Mouse (Mus musculus): Measurements from ENCODE around the gene Alg1. TPM values are rescaled to one million over a fixed set of nuclear protein-coding genes. Genes with fewer than 3 reads are reported as not detected.

The Alg1 gene
- polyA plus RNA-seq, 1 experiment from 2014 or later = 24.6 TPM

DNA sequence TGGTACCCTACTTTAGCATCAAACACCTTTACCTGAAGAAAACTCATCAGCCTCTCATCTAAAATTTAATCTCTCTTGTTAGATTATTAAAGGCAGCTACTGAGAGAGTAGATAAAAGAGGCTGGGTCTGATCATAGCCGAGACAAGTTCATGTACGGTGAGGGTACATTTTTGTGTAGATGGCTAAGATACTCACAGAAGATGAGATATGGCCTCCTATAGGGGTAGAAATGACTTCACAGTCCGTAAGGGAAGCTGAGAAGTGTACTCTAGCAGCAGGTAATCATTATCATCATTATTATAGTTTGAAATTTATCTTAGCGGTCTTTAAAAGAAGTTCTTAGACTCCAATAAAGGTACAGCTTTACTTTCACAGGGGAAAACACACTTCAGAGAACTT, 439 bp upstream of the Alg1 start:
- H3K4me3 ChIP-seq = peak overlapping the region; percentile 99
- peak overlapping the region; percentile 92 for H3K4me2 ChIP-seq
- peaks cover 6% of the 10 kb centered on the region; the same call in 1 of the 2 replicates for H3K9me3 ChIP-seq (replicated peaks)
- H3K36me3 ChIP-seq = 0 out of 2 replicates have a peak, but pooled peaks cover 8% of the 10 kb centered on the region
- no peak for ATAC-seq (ENCODE audit: insufficient number of reproducible peaks, low FRiP score)
- H3K27me3 ChIP-seq (replicated peaks) = no peaks in the 10 kb centered on the region
- H3K4me1 ChIP-seq (replicated peaks) = peaks cover 12% of the 10 kb centered on the region
- WGBS = 76% methylated on average over 4 of the region's 4 CpGs
- no peak overlapping the region for H3K27ac ChIP-seq (ENCODE audit: poor library complexity, severe bottlenecking)
- no peak overlapping the region for H3K9ac ChIP-seq

DNA sequence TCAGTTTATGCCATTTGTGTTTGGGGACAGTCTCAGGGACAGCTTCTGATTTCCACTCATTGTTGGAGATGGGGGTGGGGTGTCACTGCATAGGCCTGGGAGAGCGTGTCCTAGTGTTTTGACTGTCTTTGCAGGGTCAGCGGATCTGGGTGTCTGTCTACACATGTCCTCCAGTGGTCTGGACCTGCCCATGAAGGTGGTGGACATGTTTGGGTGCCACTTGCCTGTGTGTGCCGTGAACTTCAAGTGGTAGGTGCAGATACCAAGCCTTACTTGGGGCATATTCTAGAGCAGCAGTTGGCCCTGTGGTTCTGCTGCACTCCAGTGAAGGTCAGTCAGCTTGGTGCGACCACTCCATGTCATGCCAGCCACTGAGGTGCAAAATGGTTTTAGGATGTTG, 8.9 kb downstream of the Alg1 start:
- no peaks in the 10 kb centered on the region for H3K9me3 ChIP-seq (replicated peaks)
- H3K4me2 ChIP-seq = no peak overlapping the region
- H3K27me3 ChIP-seq (replicated peaks) = no peaks in the 10 kb centered on the region
- whole genome bisulfite sequencing = 86% methylated on average over 4 of the region's 4 CpGs
- no peaks in the 10 kb centered on the region for H3K4me1 ChIP-seq (replicated peaks)
- H3K36me3 ChIP-seq = peaks cover 79% of the 10 kb centered on the region
- no peak overlapping the region for H3K4me3 ChIP-seq
- no peak for ATAC-seq (ENCODE audit: insufficient number of reproducible peaks, low FRiP score)
- no peak overlapping the region for H3K27ac ChIP-seq (ENCODE audit: poor library complexity, severe bottlenecking)
- H3K9ac ChIP-seq = no peak overlapping the region

GRCm38 (mm10) chr16:5242882-5243281, 9.5 kb downstream of the Alg1 start:
- 82% methylated on average over 6 of the region's 6 CpGs for WGBS
- Histone ChIP-seq H3K9me3 (replicated peaks) (no peaks in the 10 kb centered on the region), H3K4me3 (no peak overlapping the region), H3K36me3 (peaks cover 84% of the 10 kb centered on the region), H3K27me3 (replicated peaks) (no peaks in the 10 kb centered on the region), H3K9ac (no peak overlapping the region), H3K4me2 (no peak overlapping the region), H3K4me1 (replicated peaks) (no peaks in the 10 kb centered on the region), H3K27ac (ENCODE audit: poor library complexity, severe bottlenecking) (no peak overlapping the region)
- ATAC-seq (ENCODE audit: insufficient number of reproducible peaks, low FRiP score) = no peak

DNA sequence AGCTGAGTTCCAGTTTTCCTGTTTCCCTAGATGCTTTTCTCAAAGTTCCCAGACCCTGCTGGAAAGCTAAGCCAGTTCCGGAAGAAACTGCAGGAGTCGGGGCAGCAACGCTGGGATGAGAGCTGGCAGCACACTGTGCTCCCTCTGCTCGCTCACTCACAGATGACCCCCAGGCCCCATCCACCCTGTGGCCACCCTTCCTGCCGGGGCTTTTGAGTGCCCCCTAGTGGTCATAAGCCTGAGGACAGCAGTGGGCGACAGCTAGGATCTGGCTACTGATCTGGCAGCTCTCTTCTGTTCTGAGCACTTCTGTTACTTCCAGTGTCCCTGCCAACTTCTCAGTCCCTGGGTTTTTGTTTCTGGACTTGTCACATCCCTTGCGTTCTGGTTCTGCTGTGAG, 11.0 kb downstream of the Alg1 start:
- peak; percentile 63; the same call in 1 of the 2 replicates for ATAC-seq (ENCODE audit: insufficient number of reproducible peaks, low FRiP score)
- Histone ChIP-seq H3K4me2 (no peak overlapping the region), H3K9ac (no peak overlapping the region), H3K4me1 (replicated peaks) (no peaks in the 10 kb centered on the region), H3K9me3 (replicated peaks) (no peaks in the 10 kb centered on the region), H3K27me3 (replicated peaks) (no peaks in the 10 kb centered on the region), H3K4me3 (no peak overlapping the region), H3K36me3 (peaks cover 91% of the 10 kb centered on the region), H3K27ac (ENCODE audit: poor library complexity, severe bottlenecking) (no peak overlapping the region)
- WGBS = 38% methylated on average over 7 of the region's 7 CpGs

- no peak for ATAC-seq (ENCODE audit: insufficient number of reproducible peaks, low FRiP score)
- Histone ChIP-seq H3K27ac (ENCODE audit: poor library complexity, severe bottlenecking) (no peak overlapping the region), H3K36me3 (peaks cover 59% of the 10 kb centered on the region), H3K9ac (no peak overlapping the region), H3K27me3 (replicated peaks) (no peaks in the 10 kb centered on the region), H3K4me2 (no peak overlapping the region), H3K9me3 (replicated peaks) (no peaks in the 10 kb centered on the region), H3K4me1 (replicated peaks) (peaks cover 12% of the 10 kb centered on the region), H3K4me3 (no peak overlapping the region)
- 80% methylated on average over 3 of the region's 3 CpGs for WGBS
Observed at GRCm38 (mm10) chr16:5250891-5251290, 17.5 kb downstream of the Alg1 start.

GRCm38 (mm10) chr16:5252260-5252659, 18.8 kb downstream of the Alg1 start:
- Histone ChIP-seq H3K4me2 (no peak overlapping the region), H3K36me3 (peaks cover 49% of the 10 kb centered on the region), H3K9me3 (replicated peaks) (no peaks in the 10 kb centered on the region), H3K4me1 (replicated peaks) (peaks cover 12% of the 10 kb centered on the region), H3K27me3 (replicated peaks) (no peaks in the 10 kb centered on the region), H3K27ac (ENCODE audit: poor library complexity, severe bottlenecking) (no peak overlapping the region), H3K4me3 (no peak overlapping the region), H3K9ac (no peak overlapping the region)
- ATAC-seq (ENCODE audit: insufficient number of reproducible peaks, low FRiP score) = no peak
- 88% methylated on average over 2 of the region's 2 CpGs for WGBS

GRCm38 (mm10) chr16:5254346-5255025, 21.1 kb downstream of the Alg1 start:
- Histone ChIP-seq H3K27me3 (replicated peaks) (no peaks in the 10 kb centered on the region), H3K9me3 (replicated peaks) (no peaks in the 10 kb centered on the region), H3K4me1 (replicated peaks) (peaks cover 12% of the 10 kb centered on the region), H3K9ac (peak overlapping the region; percentile 77), H3K4me3 (peak overlapping the region; percentile 67), H3K4me2 (peak overlapping the region; percentile 77), H3K36me3 (peaks cover 26% of the 10 kb centered on the region), H3K27ac (ENCODE audit: poor library complexity, severe bottlenecking) (peak overlapping the region; percentile 75)
- ATAC-seq (ENCODE audit: insufficient number of reproducible peaks, low FRiP score) = peak; percentile 65
- 6% methylated on average over 15 of the region's 15 CpGs for WGBS

GRCm38 (mm10) chr16:5255081-5255740, 21.8 kb downstream of the Alg1 start:
- H3K36me3 ChIP-seq = peaks cover 19% of the 10 kb centered on the region
- ATAC-seq (ENCODE audit: insufficient number of reproducible peaks, low FRiP score) = no peak
- peak overlapping the region; percentile 67 for H3K4me3 ChIP-seq
- no peaks in the 10 kb centered on the region for H3K9me3 ChIP-seq (replicated peaks)
- H3K27ac ChIP-seq (ENCODE audit: poor library complexity, severe bottlenecking) = peak overlapping the region; percentile 72
- WGBS = 2% methylated on average over 27 of the region's 27 CpGs
- H3K27me3 ChIP-seq (replicated peaks) = no peaks in the 10 kb centered on the region
- peaks cover 12% of the 10 kb centered on the region for H3K4me1 ChIP-seq (replicated peaks)
- peak overlapping the region; percentile 77 for H3K9ac ChIP-seq
- peak overlapping the region; percentile 77 for H3K4me2 ChIP-seq

DNA sequence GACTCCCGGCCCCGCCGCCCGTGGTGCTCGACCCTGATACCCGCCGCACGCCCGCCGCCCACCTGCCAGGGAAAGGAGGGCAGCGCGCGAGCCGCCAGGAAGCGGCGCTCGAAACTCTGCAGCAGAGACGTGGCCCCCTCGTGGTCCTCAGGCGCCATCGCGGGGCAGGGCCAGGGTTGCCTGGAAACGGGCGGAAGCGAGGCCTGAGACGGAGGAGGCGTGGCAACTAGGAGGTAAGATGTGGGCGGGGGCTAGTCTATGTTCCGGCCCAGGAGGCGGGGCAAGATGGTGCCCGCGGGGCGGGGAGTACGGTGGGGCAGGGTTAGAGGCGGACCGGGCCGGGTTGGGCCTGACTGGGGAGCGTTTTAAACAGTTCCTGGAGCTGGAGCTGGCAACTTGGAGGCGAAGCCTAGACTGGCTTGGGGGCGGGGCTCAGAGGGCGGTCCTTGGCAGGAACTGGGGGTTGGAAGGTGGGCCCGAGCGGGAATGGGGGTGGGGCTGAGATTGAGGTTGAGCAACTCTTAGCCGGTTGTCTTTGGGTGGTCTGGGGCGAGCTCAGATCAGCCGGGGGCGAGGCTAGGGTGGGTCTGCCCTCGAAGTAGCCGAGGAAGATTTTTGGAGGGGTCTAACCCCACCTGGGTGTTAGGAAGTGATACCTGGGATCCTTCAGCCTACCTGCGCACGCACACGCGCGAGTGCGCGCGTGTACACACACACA, 22.5 kb downstream of the Alg1 start, which contains the start of gene Eef2kmt:
Eef2kmt (minus strand) TSS at position 205 of the 718 bp plus-strand sequence.
- H3K27ac ChIP-seq (ENCODE audit: poor library complexity, severe bottlenecking) = peak within 1 kb of the TSS; percentile 72
- WGBS = 3% methylated on average over 57 of the region's 57 CpGs

DNA sequence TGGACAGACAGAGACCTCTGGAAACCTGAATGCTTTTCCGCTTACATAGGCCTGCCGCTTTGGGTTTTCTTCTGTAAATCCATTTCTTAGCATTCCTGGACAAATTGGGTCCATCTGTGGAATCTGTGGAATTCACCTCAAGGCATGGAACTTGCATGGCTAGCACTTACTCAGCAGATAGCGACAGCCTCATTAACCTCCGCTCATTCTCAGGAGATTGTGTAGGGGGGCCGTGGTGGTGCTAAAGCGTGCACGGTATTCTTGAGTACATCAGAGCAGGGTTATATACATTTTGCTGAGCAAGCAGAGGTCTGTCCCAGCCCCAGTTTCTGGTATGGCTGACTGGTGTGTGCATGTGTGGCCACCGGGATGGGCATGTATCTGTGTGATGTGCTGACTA, 29.7 kb downstream of the Alg1 start:
- no peak overlapping the region for H3K4me3 ChIP-seq
- 59% methylated on average over 8 of the region's 8 CpGs for WGBS
- peaks cover 8% of the 10 kb centered on the region; the same call in 1 of the 2 replicates for H3K9me3 ChIP-seq (replicated peaks)
- ATAC-seq (ENCODE audit: insufficient number of reproducible peaks, low FRiP score) = no peak
- H3K4me1 ChIP-seq (replicated peaks) = no peaks in the 10 kb centered on the region
- no peak overlapping the region for H3K27ac ChIP-seq (ENCODE audit: poor library complexity, severe bottlenecking)
- H3K36me3 ChIP-seq = no peaks in the 10 kb centered on the region
- H3K9ac ChIP-seq = no peak overlapping the region
- no peak overlapping the region for H3K4me2 ChIP-seq
- H3K27me3 ChIP-seq (replicated peaks) = no peaks in the 10 kb centered on the region

More for the DNA sequence above, 22.5 kb downstream of the Alg1 start, which contains the start of gene Eef2kmt:
- H3K9ac ChIP-seq = peak within 1 kb of the TSS; percentile 77
- H3K36me3 ChIP-seq = peaks cover 12% of the 10 kb centered on the region
- no peaks in the 10 kb centered on the region for H3K9me3 ChIP-seq (replicated peaks)
- peak; percentile 96 for ATAC-seq (ENCODE audit: insufficient number of reproducible peaks, low FRiP score)
- no peaks in the 10 kb centered on the region for H3K27me3 ChIP-seq (replicated peaks)
- peaks cover 12% of the 10 kb centered on the region for H3K4me1 ChIP-seq (replicated peaks)
- H3K4me2 ChIP-seq = peak within 1 kb of the TSS; percentile 77
- peak within 1 kb of the TSS; percentile 67 for H3K4me3 ChIP-seq

DNA sequence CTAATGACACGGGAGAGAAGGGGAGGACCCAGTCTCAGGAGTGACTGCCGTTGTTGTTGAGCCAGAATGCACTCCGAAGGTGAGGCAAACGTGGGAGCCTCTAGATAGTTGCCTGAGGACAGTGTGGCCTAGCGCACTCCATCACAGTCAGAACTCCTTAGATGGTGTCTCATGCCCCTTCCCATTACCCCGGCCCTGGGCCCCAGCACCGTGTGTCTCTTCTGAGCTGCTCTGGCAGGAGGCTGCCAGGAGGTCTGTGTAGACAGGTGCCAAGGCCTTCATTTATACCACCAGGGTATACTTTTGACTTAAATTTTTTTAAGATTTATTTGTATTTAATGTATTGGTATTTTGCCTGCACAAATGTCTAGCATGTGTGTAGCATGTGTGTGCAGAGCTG, 30.5 kb downstream of the Alg1 start:
- Histone ChIP-seq H3K4me1 (replicated peaks) (no peaks in the 10 kb centered on the region), H3K4me2 (no peak overlapping the region), H3K27ac (ENCODE audit: poor library complexity, severe bottlenecking) (no peak overlapping the region), H3K36me3 (no peaks in the 10 kb centered on the region), H3K9me3 (replicated peaks) (peaks cover 8% of the 10 kb centered on the region; the same call in 1 of the 2 replicates), H3K4me3 (no peak overlapping the region), H3K9ac (no peak overlapping the region), H3K27me3 (replicated peaks) (no peaks in the 10 kb centered on the region)
- 81% methylated on average over 7 of the region's 7 CpGs for WGBS
- no peak for ATAC-seq (ENCODE audit: insufficient number of reproducible peaks, low FRiP score)
